32 mouse cellular contexts compared by ENCODE assay signal in genomic region chr3:123977168-123977567, GRCm38 (mm10).
DNase-seq lines count a peak whose midpoint lies in the region; ATAC-seq and TF ChIP-seq lines count a peak whose summit lies in the region.
"Had no signal": no experiment of that assay in that cellular context is flagged by ENCODE, and none has a peak within 500 bp of the region (broad histone marks: within the 10 kb centered on the region; RNA-seq: fewer than 3 reads in every experiment).

No protein-coding gene starts in this region.

- TF ChIP-seq CTCF in cerebellum, adult 2 months (IDR thresholded peaks at IDR 0.05; ENCODE audit: borderline replicate concordance, insufficient read depth, low read depth, low read length): no peak

- H3K27me3 ChIP-seq in hindbrain, embryonic 16.5 days (replicated peaks; ENCODE audit: control insufficient read depth, insufficient read depth, low read length): no peaks in the 10 kb centered on the region
- no peaks in the 10 kb centered on the region for H3K27me3 ChIP-seq in hindbrain, embryonic 11.5 days (ENCODE audit: control insufficient read depth, insufficient read depth, low read length)
- no peaks in the 10 kb centered on the region for H3K27me3 ChIP-seq in cerebellum, adult 2 months (ENCODE audit: control insufficient read depth, insufficient read depth, low read length)
- H3K27me3 ChIP-seq: CH12.LX; embryonic facial prominence, embryonic 12.5 days; forebrain, embryonic 15.5 days; heart, embryonic 12.5 days; hindbrain, embryonic 12.5 days; limb, embryonic 12.5 days; stomach, embryonic 15.5 days had no signal

- no peak overlapping the region for H3K27ac ChIP-seq in hindbrain, embryonic 16.5 days (ENCODE audit: low read depth, low read length)
- H3K27ac ChIP-seq in hindbrain, embryonic 11.5 days (ENCODE audit: low read depth, low read length): no peak overlapping the region
- H3K27ac ChIP-seq in cerebellum, adult 2 months (ENCODE audit: insufficient read depth, low read length): no peak overlapping the region
- H3K27ac ChIP-seq: embryonic facial prominence, embryonic 12.5 days; forebrain, embryonic 15.5 days; hindbrain, embryonic 12.5 days; kidney, postnatal 0 days; limb, embryonic 12.5 days; macrophage; stomach, embryonic 15.5 days had no signal

- WGBS in hindbrain, embryonic 16.5 days: 71% methylated on average over 4 of the region's 4 CpGs
- WGBS in hindbrain, embryonic 11.5 days: 90% methylated on average over 4 of the region's 4 CpGs
- WGBS in cerebellum, adult 2 months: 6% methylated on average over 4 of the region's 4 CpGs

- no peak for DNase-seq in hindbrain, embryonic 11.5 days (ENCODE audit: low spot score)
- DNase-seq in brain, adult 2 months (ENCODE audit: low read depth, low spot score): peak; percentile 94
- peak; percentile 67 to 84 for DNase-seq in cerebellum, adult 2 months
- peak; percentile 60 to 74 for DNase-seq in cerebellum, postnatal 36 days
- DNase-seq in adipocyte (ENCODE audit: low spot score): no peak
- DNase-seq in spleen, postnatal 14 days (ENCODE audit: low spot score in 2 of 2): no peak
- DNase-seq: adrenal gland, adult 8-10 months; B cell, adult 2 months; gastrocnemius, postnatal 14 days; heart, adult 11 months; heart, postnatal 10 days; kidney, adult 2 months; liver, postnatal 0 days; right cerebral cortex, adult 18-20 months; right cerebral cortex, postnatal 4 days; thymus, postnatal 36 days had no signal

- no peak overlapping the region for H3K9ac ChIP-seq in hindbrain, embryonic 16.5 days (ENCODE audit: low read depth, low read length)
- H3K9ac ChIP-seq in hindbrain, embryonic 11.5 days (ENCODE audit: low read depth, low read length): no peak overlapping the region
- H3K9ac ChIP-seq: embryonic facial prominence, embryonic 12.5 days; forebrain, embryonic 15.5 days; heart, embryonic 12.5 days; hindbrain, embryonic 12.5 days; limb, embryonic 12.5 days; liver, postnatal 0 days; stomach, embryonic 15.5 days had no signal

- H3K4me3 ChIP-seq in hindbrain, embryonic 16.5 days (ENCODE audit: low read length): no peak overlapping the region
- no peak overlapping the region for H3K4me3 ChIP-seq in hindbrain, embryonic 11.5 days (ENCODE audit: low read depth, low read length)
- no peak overlapping the region for H3K4me3 ChIP-seq in cerebellum, adult 2 months (replicated peaks; ENCODE audit: insufficient read depth, low read depth, low read length)
- H3K4me3 ChIP-seq: embryonic facial prominence, embryonic 12.5 days; erythroblast, embryonic 14.5 days; forebrain, embryonic 15.5 days; heart, embryonic 12.5 days; hindbrain, embryonic 12.5 days; limb, embryonic 12.5 days; stomach, embryonic 15.5 days had no signal

- no peak overlapping the region for H3K4me2 ChIP-seq in hindbrain, embryonic 16.5 days (ENCODE audit: low read length)
- H3K4me2 ChIP-seq in hindbrain, embryonic 11.5 days (replicated peaks; ENCODE audit: low read depth, low read length): no peak overlapping the region
- H3K4me2 ChIP-seq: embryonic facial prominence, embryonic 12.5 days; forebrain, embryonic 15.5 days; heart, embryonic 12.5 days; hindbrain, embryonic 12.5 days; limb, embryonic 12.5 days; liver, embryonic 11.5 days; stomach, embryonic 15.5 days had no signal

- H3K36me3 ChIP-seq in hindbrain, embryonic 16.5 days (ENCODE audit: control insufficient read depth, insufficient read depth, low read length): no peaks in the 10 kb centered on the region
- no peaks in the 10 kb centered on the region for H3K36me3 ChIP-seq in hindbrain, embryonic 11.5 days (ENCODE audit: control insufficient read depth, insufficient read depth, low read length)
- H3K36me3 ChIP-seq: embryonic facial prominence, embryonic 12.5 days; forebrain, embryonic 15.5 days; G1E; heart, embryonic 12.5 days; hindbrain, embryonic 12.5 days; limb, embryonic 12.5 days; stomach, embryonic 15.5 days had no signal

- no peaks in the 10 kb centered on the region for H3K4me1 ChIP-seq in hindbrain, embryonic 16.5 days (ENCODE audit: control insufficient read depth, insufficient read depth, low read depth, low read length)
- H3K4me1 ChIP-seq in hindbrain, embryonic 11.5 days (replicated peaks; ENCODE audit: control insufficient read depth, insufficient read depth, low read length): no peaks in the 10 kb centered on the region
- H3K4me1 ChIP-seq in cerebellum, adult 2 months (ENCODE audit: control insufficient read depth, insufficient read depth, low read length): peaks cover 14% of the 10 kb centered on the region; the same call in 1 of the 2 replicates
- H3K4me1 ChIP-seq: embryonic facial prominence, embryonic 12.5 days; heart, embryonic 12.5 days; hindbrain, embryonic 12.5 days; limb, embryonic 12.5 days; stomach, embryonic 15.5 days had no signal

- ATAC-seq in hindbrain, embryonic 16.5 days: peak; percentile 64; the same call in 1 of the 2 replicates
- ATAC-seq in hindbrain, embryonic 11.5 days (ENCODE audit: low FRiP score): no peak
- ATAC-seq: forebrain, embryonic 15.5 days; inflammation-experienced regulatory T-cells, adult 6 months; liver, postnatal 0 days; lung, postnatal 0 days; midbrain, embryonic 16.5 days had no signal

- no peaks in the 10 kb centered on the region for H3K9me3 ChIP-seq in hindbrain, embryonic 16.5 days (ENCODE audit: control insufficient read depth, low read length)
- H3K9me3 ChIP-seq in hindbrain, embryonic 11.5 days (ENCODE audit: control insufficient read depth, low read length): no peaks in the 10 kb centered on the region
- H3K9me3 ChIP-seq: embryonic facial prominence, embryonic 12.5 days; forebrain, embryonic 15.5 days; heart, embryonic 12.5 days; hindbrain, embryonic 12.5 days; limb, embryonic 12.5 days; stomach, embryonic 15.5 days had no signal

- no peak for TF ChIP-seq POLR2A in cerebellum, adult 2 months (IDR thresholded peaks at IDR 0.05; ENCODE audit: borderline replicate concordance, insufficient read depth, low read length)

Comparison
In these comparisons a context has a peak if more than half of its experiments do, and no peak if none do; other contexts are left out.
1. DNase-seq: peak in brain, adult 2 months (single experiment), cerebellum, adult 2 months (2 of 2) and cerebellum, postnatal 36 days (2 of 2); none in hindbrain, embryonic 11.5 days (single experiment), adipocyte (single experiment) and spleen, postnatal 14 days (0 of 2).